Mouse (Mus musculus) lung, adult 2 months (tissue): ENCODE measurements around the gene Tmem212.

Source experiments
- CTCF ChIP-seq: fragments of 200-500 bp; IDR thresholded peaks from 2 replicates; pipeline ENCODE4 v1.5.1; 2011; ENCODE audit warnings: mild to moderate bottlenecking, low read length, control low read depth; ENCODE audit not compliant: insufficient read depth
- POLR2A ChIP-seq: fragments of 200-500 bp; IDR thresholded peaks from 2 replicates; pipeline ENCODE4 v1.6.1; 2011; ENCODE audit warnings: low read depth, mild to moderate bottlenecking, control low read depth, low read length, borderline replicate concordance; ENCODE audit errors: extremely low read depth

GRCm38 (mm10) chr3:27840311-27840710 lies 55.9 kb downstream of the Tmem212 start:
- TF ChIP-seq POLR2A (no peak), CTCF (no peak)
